Mouse (Mus musculus) limb, embryonic 15.5 days (tissue): ENCODE measurements around the gene Bcl2l12. TPM values are rescaled to one million over a fixed set of nuclear protein-coding genes. Genes with fewer than 3 reads are reported as not detected.

Experiments used
- ATAC-seq: fragments of 200-750 bp; cut with Nextera tagmentation; 2 replicates; pipeline ENCODE4 v1.8.0; 2017; ENCODE audit warnings: low read depth, moderate TSS enrichment; ENCODE audit not compliant: insufficient number of reproducible peaks, low FRiP score, low TSS enrichment
- H3K27ac ChIP-seq: fragments of 300-500 bp; sonication (generic); 2 replicates; pipeline ENCODE4 v1.5.1; 2015; ENCODE audit warnings: moderate library complexity, mild to moderate bottlenecking, inconsistent platforms
- H3K27me3 ChIP-seq: fragments of 300-500 bp; sonication (generic); 2 replicates; pipeline ENCODE4 v1.6.1; 2015; ENCODE audit warnings: inconsistent platforms
- H3K36me3 ChIP-seq: fragments of 300-500 bp; sonication (generic); 2 replicates; pipeline ENCODE4 v1.6.1; 2015; ENCODE audit warnings: inconsistent platforms
- H3K4me1 ChIP-seq: fragments of 300-500 bp; sonication (generic); 2 replicates; pipeline ENCODE4 v1.6.1; 2015; ENCODE audit warnings: inconsistent platforms
- H3K4me2 ChIP-seq: fragments of 300-500 bp; sonication (generic); 2 replicates; pipeline ENCODE4 v1.6.1; 2015; ENCODE audit warnings: mild to moderate bottlenecking, inconsistent platforms
- H3K4me3 ChIP-seq: fragments of 300-500 bp; sonication (generic); 2 replicates; pipeline ENCODE4 v1.5.1; 2015; ENCODE audit warnings: mild to moderate bottlenecking, inconsistent platforms
- H3K9ac ChIP-seq: fragments of 300-500 bp; sonication (generic); 2 replicates; pipeline ENCODE4 v1.6.1; 2015; ENCODE audit warnings: inconsistent platforms
- H3K9me3 ChIP-seq: fragments of 300-500 bp; sonication (generic); 2 replicates; pipeline ENCODE4 v1.6.1; 2016; ENCODE audit warnings: inconsistent platforms
- WGBS: fragments of 180-500 bp; shearing (Covaris S2); methylation state at CpG from one replicate; pipeline ENCODE4 v1.1.7; 2015; 5-methylcytosine and 5-hydroxymethylcytosine counted together
- polyA plus RNA-seq: library from polyadenylated mRNA; unstranded; fragments of >200 nt; fragmentation: Nextera tagmentation; extraction: Ambion mirVana; gene quantifications from 2 replicates; pipeline ENCODE4 v1.2.1, GENCODE M21; 2015

Gene Bcl2l12
- polyA plus RNA-seq = 58.8 and 59.4 TPM in 2 replicates

DNA sequence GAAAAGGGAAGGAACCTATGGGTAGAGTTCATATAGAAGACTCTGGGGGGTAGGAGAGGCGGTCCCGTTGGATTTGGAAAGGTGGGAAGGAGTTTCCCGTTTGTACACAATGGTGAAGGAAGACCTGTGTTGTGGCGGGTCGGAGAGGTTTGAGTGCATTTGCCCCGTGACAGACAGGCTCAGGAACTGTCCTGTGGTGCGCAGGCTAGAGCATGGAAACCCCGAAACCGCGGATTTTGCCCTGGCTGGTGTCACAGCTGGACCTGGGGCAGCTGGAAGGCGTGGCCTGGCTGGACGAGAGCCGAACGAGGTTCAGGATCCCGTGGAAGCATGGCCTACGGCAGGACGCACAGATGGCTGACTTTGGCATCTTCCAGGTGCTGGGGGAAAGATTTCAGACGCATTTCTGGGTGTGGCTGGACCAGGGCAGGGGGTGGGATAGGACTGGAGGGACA is at the start of gene Bcl2l12:
TSS of gene Bcl2l12 (minus strand) at position 212 of the 455 bp plus-strand sequence.
- Histone ChIP-seq H3K9ac (peak within 1 kb of the TSS; percentile 62), H3K9me3 (no peaks in the 10 kb centered on the region), H3K36me3 (peaks cover 65% of the 10 kb centered on the region), H3K4me1 (peaks cover 33% of the 10 kb centered on the region), H3K27ac (peak within 1 kb of the TSS; percentile 92), H3K4me2 (peak within 1 kb of the TSS; percentile 86), H3K27me3 (no peaks in the 10 kb centered on the region), H3K4me3 (peak within 1 kb of the TSS; percentile 62)
- 1% methylated on average over 18 of the region's 18 CpGs for WGBS
- no peak for ATAC-seq

DNA sequence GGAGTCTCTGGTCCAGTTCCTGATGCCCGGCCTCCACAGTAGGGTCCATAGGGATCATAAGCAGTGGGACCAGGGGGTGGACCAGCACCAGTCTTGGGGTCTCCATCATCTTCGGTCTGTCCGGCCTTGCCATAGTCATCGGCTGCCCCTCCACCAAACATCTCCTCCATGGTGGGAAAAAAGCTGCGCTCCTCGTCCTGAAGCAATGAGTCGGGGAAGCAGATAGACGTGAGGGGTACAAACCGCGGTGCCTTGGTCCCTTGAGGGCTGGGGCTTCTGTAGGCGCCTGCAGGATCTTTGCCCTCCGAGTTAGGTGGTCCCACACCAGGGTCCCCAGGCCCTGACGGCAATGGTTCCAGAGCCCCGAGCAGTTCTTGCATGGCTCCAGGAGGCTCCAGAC is 49.0 kb upstream of the Bcl2l12 start:
- no peak for ATAC-seq
- WGBS = 96% methylated on average over 14 of the region's 14 CpGs
- H3K4me3 ChIP-seq = no peak overlapping the region
- no peak overlapping the region for H3K9ac ChIP-seq
- H3K4me2 ChIP-seq = no peak overlapping the region
- H3K27ac ChIP-seq = no peak overlapping the region
- H3K27me3 ChIP-seq = no peaks in the 10 kb centered on the region
- H3K4me1 ChIP-seq = peaks cover 31% of the 10 kb centered on the region
- peaks cover 77% of the 10 kb centered on the region for H3K36me3 ChIP-seq
- no peaks in the 10 kb centered on the region for H3K9me3 ChIP-seq

- Histone ChIP-seq H3K9me3 (no peaks in the 10 kb centered on the region), H3K27ac (no peak overlapping the region), H3K36me3 (peaks cover 83% of the 10 kb centered on the region), H3K27me3 (no peaks in the 10 kb centered on the region), H3K4me2 (no peak overlapping the region), H3K4me1 (peaks cover 27% of the 10 kb centered on the region), H3K4me3 (no peak overlapping the region), H3K9ac (no peak overlapping the region)
- ATAC-seq = no peak
- 95% methylated on average over 26 of the region's 26 CpGs for WGBS
Measured at GRCm38 (mm10) chr7:45046853-45047350, 48.4 kb upstream of the Bcl2l12 start.

GRCm38 (mm10) chr7:45045741-45046140 is 47.2 kb upstream of the Bcl2l12 start:
- Histone ChIP-seq H3K9ac (no peak overlapping the region), H3K4me1 (peaks cover 15% of the 10 kb centered on the region), H3K9me3 (no peaks in the 10 kb centered on the region), H3K36me3 (peaks cover 95% of the 10 kb centered on the region), H3K27ac (no peak overlapping the region), H3K4me3 (no peak overlapping the region), H3K4me2 (no peak overlapping the region), H3K27me3 (no peaks in the 10 kb centered on the region)
- no peak for ATAC-seq
- 91% methylated on average over 22 of the region's 22 CpGs for WGBS

GRCm38 (mm10) chr7:45043307-45043706 is 44.8 kb upstream of the Bcl2l12 start:
- 94% methylated on average over 14 of the region's 14 CpGs for WGBS
- ATAC-seq = no peak
- no peaks in the 10 kb centered on the region for H3K9me3 ChIP-seq
- H3K36me3 ChIP-seq = peaks cover 97% of the 10 kb centered on the region
- no peak overlapping the region for H3K4me3 ChIP-seq
- H3K27me3 ChIP-seq = no peaks in the 10 kb centered on the region
- H3K4me2 ChIP-seq = no peak overlapping the region
- H3K4me1 ChIP-seq = 0 out of 2 replicates have a peak, but pooled peaks cover 3% of the 10 kb centered on the region
- H3K27ac ChIP-seq = no peak overlapping the region
- no peak overlapping the region for H3K9ac ChIP-seq

DNA sequence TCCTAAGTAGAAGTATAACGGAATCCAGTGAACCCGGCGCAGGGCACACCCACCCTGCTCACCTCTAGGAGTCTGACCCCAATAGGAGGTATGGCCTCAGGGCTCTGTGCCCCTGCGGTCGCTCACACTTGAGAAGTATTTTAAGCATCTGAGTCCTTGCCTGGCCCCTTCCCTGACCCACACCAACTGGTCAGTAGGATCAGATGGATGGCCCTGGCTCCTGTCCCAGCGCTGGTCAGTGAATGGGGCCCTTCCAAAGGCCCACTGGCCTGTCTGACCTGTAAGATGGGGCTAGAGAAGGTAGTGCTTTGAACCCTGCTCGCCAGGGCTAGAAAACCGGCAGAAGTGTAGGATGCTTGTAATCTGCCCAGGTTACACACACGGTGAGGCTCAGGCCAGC is 42.3 kb upstream of the Bcl2l12 start:
- Histone ChIP-seq H3K9me3 (no peaks in the 10 kb centered on the region), H3K9ac (no peak overlapping the region), H3K4me2 (no peak overlapping the region), H3K27me3 (no peaks in the 10 kb centered on the region), H3K27ac (no peak overlapping the region), H3K4me1 (0 out of 2 replicates have a peak, but pooled peaks cover 4% of the 10 kb centered on the region), H3K36me3 (peaks cover 97% of the 10 kb centered on the region), H3K4me3 (no peak overlapping the region)
- ATAC-seq = no peak
- WGBS = 94% methylated on average over 9 of the region's 9 CpGs

DNA sequence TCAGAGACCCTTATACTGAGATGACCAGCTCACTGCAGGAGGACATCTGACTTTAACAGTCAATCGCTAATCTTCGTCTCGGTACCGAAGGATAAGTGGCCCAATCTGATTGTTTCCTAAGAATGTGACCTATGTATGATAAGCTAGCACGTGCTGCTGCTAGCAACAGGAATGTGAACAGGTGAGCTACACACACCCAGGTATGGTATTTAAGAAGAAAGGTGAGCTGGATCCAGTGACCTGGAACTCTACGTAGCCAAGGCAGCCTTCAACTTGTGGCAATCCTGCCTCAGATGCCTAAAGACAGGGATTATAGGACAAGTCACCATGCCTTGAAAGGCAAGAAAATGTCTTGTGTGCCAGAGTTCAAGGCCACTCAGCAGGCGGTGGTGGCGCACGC is 39.9 kb upstream of the Bcl2l12 start:
- 92% methylated on average over 9 of the region's 9 CpGs for WGBS
- no peak overlapping the region for H3K9ac ChIP-seq
- no peak overlapping the region for H3K27ac ChIP-seq

GRCm38 (mm10) chr7:45037720-45038361 is 39.3 kb upstream of the Bcl2l12 start:
- Histone ChIP-seq H3K27ac (no peak overlapping the region; the same call in 1 of the 2 replicates), H3K4me3 (no peak overlapping the region), H3K9ac (no peak overlapping the region), H3K4me2 (no peak overlapping the region), H3K36me3 (peaks cover 99% of the 10 kb centered on the region), H3K9me3 (no peaks in the 10 kb centered on the region), H3K27me3 (no peaks in the 10 kb centered on the region), H3K4me1 (0 out of 2 replicates have a peak, but pooled peaks cover 4% of the 10 kb centered on the region)
- WGBS = 72% methylated on average over 7 of the region's 7 CpGs
- no peak for ATAC-seq

More for the DNA sequence above, 39.9 kb upstream of the Bcl2l12 start:
- Histone ChIP-seq H3K27me3 (no peaks in the 10 kb centered on the region), H3K4me2 (no peak overlapping the region), H3K4me3 (no peak overlapping the region), H3K4me1 (0 out of 2 replicates have a peak, but pooled peaks cover 4% of the 10 kb centered on the region), H3K9me3 (no peaks in the 10 kb centered on the region), H3K36me3 (peaks cover 99% of the 10 kb centered on the region)
- ATAC-seq = no peak

- H3K27ac ChIP-seq = no peak overlapping the region
- H3K36me3 ChIP-seq = peaks cover 99% of the 10 kb centered on the region
- 89% methylated on average over 11 of the region's 11 CpGs for WGBS
- H3K4me1 ChIP-seq = 0 out of 2 replicates have a peak, but pooled peaks cover 4% of the 10 kb centered on the region
- H3K9ac ChIP-seq = no peak overlapping the region
- H3K4me2 ChIP-seq = no peak overlapping the region
- no peaks in the 10 kb centered on the region for H3K27me3 ChIP-seq
- no peak for ATAC-seq
- no peaks in the 10 kb centered on the region for H3K9me3 ChIP-seq
- H3K4me3 ChIP-seq = no peak overlapping the region
Measured at GRCm38 (mm10) chr7:45036702-45037101, 38.2 kb upstream of the Bcl2l12 start.

- ATAC-seq = no peak
- Histone ChIP-seq H3K4me3 (no peak overlapping the region), H3K4me1 (0 out of 2 replicates have a peak, but pooled peaks cover 4% of the 10 kb centered on the region), H3K27ac (no peak overlapping the region), H3K27me3 (no peaks in the 10 kb centered on the region), H3K9ac (no peak overlapping the region), H3K4me2 (no peak overlapping the region), H3K9me3 (no peaks in the 10 kb centered on the region), H3K36me3 (peaks cover 99% of the 10 kb centered on the region)
- 84% methylated on average over 3 of the region's 3 CpGs for WGBS
Measured at GRCm38 (mm10) chr7:45035631-45036030, 37.1 kb upstream of the Bcl2l12 start.

DNA sequence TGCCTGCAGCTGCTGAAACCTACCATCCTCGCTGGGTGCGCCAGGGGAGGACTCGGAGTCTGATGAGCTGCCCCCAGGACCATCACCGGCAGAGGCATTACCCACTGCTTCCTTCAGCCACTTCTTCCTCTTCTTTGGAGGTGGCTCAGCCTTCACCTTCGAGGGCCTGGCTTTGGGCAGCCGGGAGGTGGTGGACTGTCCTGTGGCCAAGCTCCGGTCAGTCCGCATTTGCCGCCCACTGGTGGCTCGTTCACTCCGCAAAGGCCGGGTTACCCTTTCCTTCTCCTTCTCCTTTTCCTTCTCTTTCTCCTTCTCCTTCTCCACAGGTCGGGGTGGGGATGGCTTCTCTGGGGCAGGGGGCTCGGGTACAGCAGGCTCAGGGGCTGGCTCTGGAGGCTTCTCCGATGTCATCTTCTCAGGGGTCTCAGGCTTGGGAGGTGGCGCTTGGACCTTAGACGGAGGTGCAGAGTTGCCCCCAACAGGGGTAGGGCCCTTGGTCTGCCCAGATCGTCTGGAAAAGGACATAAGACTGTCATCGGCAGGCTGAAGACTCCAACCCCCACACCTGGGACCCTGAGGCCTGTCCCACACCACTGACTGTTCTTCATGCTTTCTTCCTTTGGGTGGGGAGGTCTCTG is 35.3 kb upstream of the Bcl2l12 start:
- H3K4me2 ChIP-seq = no peak overlapping the region

GRCm38 (mm10) chr7:45030857-45031256 is 32.3 kb upstream of the Bcl2l12 start:
- H3K27ac ChIP-seq = no peak overlapping the region
- peaks cover 91% of the 10 kb centered on the region for H3K36me3 ChIP-seq
- 96% methylated on average over 8 of the region's 8 CpGs for WGBS
- H3K4me1 ChIP-seq = 0 out of 2 replicates have a peak, but pooled peaks cover 8% of the 10 kb centered on the region
- H3K4me2 ChIP-seq = no peak overlapping the region
- no peak overlapping the region for H3K9ac ChIP-seq
- H3K27me3 ChIP-seq = no peaks in the 10 kb centered on the region
- no peak overlapping the region for H3K4me3 ChIP-seq
- no peak for ATAC-seq
- H3K9me3 ChIP-seq = no peaks in the 10 kb centered on the region

More for the DNA sequence above, 35.3 kb upstream of the Bcl2l12 start:
- H3K27ac ChIP-seq = no peak overlapping the region
- H3K36me3 ChIP-seq = peaks cover 98% of the 10 kb centered on the region
- ATAC-seq = no peak
- H3K9ac ChIP-seq = no peak overlapping the region
- 94% methylated on average over 19 of the region's 19 CpGs for WGBS
- no peaks in the 10 kb centered on the region for H3K27me3 ChIP-seq
- H3K4me3 ChIP-seq = no peak overlapping the region
- 0 out of 2 replicates have a peak, but pooled peaks cover 4% of the 10 kb centered on the region for H3K4me1 ChIP-seq
- no peaks in the 10 kb centered on the region for H3K9me3 ChIP-seq
